Mouse (Mus musculus) ovary, postnatal 36 days (tissue): ENCODE measurements around the gene Sprr2k.
"Not testable (repeated sequence)": the region's sequence is repeated elsewhere in the genome, so short reads cannot be mapped to it uniquely, and the experiment has no call there.

ENCODE experiments used
- DNase-seq: peaks from one replicate; pipeline ENCODE4 v3.0.0; 2022; ENCODE audit warnings: low spot score, mixed read lengths

Gene Sprr2k

GRCm38 (mm10) chr3:92432282-92432681 lies at the start of gene Sprr2k:
Gene Sprr2k (plus strand): TSS chr3:92432582.
- DNase-seq: no peak

GRCm38 (mm10) chr3:92385385-92385784 lies 47.0 kb upstream of the Sprr2k start, which contains the start of gene Sprr2h:
Gene Sprr2h (plus strand): TSS chr3:92385685.
- DNase-seq: no peak

GRCm38 (mm10) chr3:92394301-92394700 lies 38.1 kb upstream of the Sprr2k start:
- no peak for DNase-seq

GRCm38 (mm10) chr3:92407691-92408090 lies 24.7 kb upstream of the Sprr2k start, which contains the start of gene Sprr2i:
Gene Sprr2i (plus strand): TSS chr3:92407991.
- DNase-seq: no peak

- no peak for DNase-seq
Measured at GRCm38 (mm10) chr3:92417782-92418181, 14.6 kb upstream of the Sprr2k start, which contains the start of gene Sprr2j-ps. Gene Sprr2j-ps (plus strand): TSS chr3:92418082.

GRCm38 (mm10) chr3:92429323-92429722 lies 3.1 kb upstream of the Sprr2k start, which contains the start of gene Gm9774:
Gene Gm9774 (minus strand): TSS chr3:92429423.
- no peak for DNase-seq

- no peak for DNase-seq
Measured at GRCm38 (mm10) chr3:92438689-92439088, 6.3 kb downstream of the Sprr2k start, which contains the start of gene Sprr1b. Gene Sprr1b (minus strand): TSS chr3:92438789.

- DNase-seq: no peak
Measured at GRCm38 (mm10) chr3:92440177-92440576, 7.8 kb downstream of the Sprr2k start.

GRCm38 (mm10) chr3:92455151-92455550 lies 22.8 kb downstream of the Sprr2k start:
- no peak for DNase-seq

GRCm38 (mm10) chr3:92458620-92459019 lies 26.2 kb downstream of the Sprr2k start, which contains the start of gene Sprr3:
Gene Sprr3 (minus strand): TSS chr3:92458720.
- DNase-seq: no peak

GRCm38 (mm10) chr3:92466576-92466975 lies 34.2 kb downstream of the Sprr2k start:
- no peak for DNase-seq

GRCm38 (mm10) chr3:92467424-92467823 lies 35.0 kb downstream of the Sprr2k start:
- DNase-seq: no peak

GRCm38 (mm10) chr3:92470111-92470510 lies 37.7 kb downstream of the Sprr2k start:
- no peak for DNase-seq

GRCm38 (mm10) chr3:92481249-92481648 lies 48.9 kb downstream of the Sprr2k start:
- DNase-seq: not testable (repeated sequence)
